Comparison of ENCODE assay signal across 26 mouse cellular contexts in the genomic region with DNA sequence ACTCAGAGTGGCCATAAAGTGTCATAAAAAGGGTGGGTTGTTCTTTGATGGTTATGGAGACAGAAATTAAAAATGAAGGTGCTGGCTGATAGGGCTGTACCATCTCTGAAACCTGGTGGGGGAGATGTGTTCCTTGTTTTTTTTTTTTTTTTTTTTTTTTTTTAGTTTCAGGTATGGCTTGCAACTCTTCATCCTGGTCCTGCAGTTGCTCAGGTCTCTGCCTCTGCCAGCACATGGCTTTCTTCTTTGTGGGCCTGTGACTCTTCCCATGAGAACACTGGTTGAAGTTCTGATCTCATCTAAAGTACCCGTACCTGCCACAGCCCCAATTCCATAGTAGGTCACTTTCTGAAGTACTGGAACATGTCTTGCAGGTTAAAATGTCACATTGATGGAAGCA. TPM values are rescaled to one million over a fixed set of nuclear protein-coding genes. Genes with fewer than 3 reads are reported as not detected.
"Had no signal": no experiment of that assay in that cellular context is flagged by ENCODE, and none has a peak within 500 bp of the region (broad histone marks: within the 10 kb centered on the region; RNA-seq: fewer than 3 reads in every experiment).

No protein-coding gene starts in this region.

- H3K4me1 ChIP-seq: limb, embryonic 15.5 days; lung, embryonic 15.5 days; midbrain, embryonic 15.5 days had no signal

- H3K9ac ChIP-seq: limb, embryonic 12.5 days; limb, embryonic 15.5 days; liver, embryonic 12.5 days; liver, embryonic 15.5 days; lung, embryonic 15.5 days; midbrain, embryonic 12.5 days; midbrain, embryonic 15.5 days; neural tube, embryonic 12.5 days; neural tube, embryonic 15.5 days had no signal

- H3K27me3 ChIP-seq: limb, embryonic 12.5 days; limb, embryonic 15.5 days; liver, embryonic 12.5 days; liver, embryonic 15.5 days; lung, embryonic 15.5 days; midbrain, embryonic 15.5 days; neural tube, embryonic 12.5 days had no signal

- DNase-seq: kidney, adult 9 months; kidney, postnatal 14 days; kidney, postnatal 4 days; left cerebral cortex, postnatal 4 days; lung, adult 18-20 months; lung, postnatal 10 days; lung, postnatal 36 days; right cerebral cortex, adult 18-20 months; right cerebral cortex, postnatal 14 days; right cerebral cortex, postnatal 4 days; spleen, adult 18-20 months; thymus, postnatal 36 days had no signal

- H3K27ac ChIP-seq: limb, embryonic 12.5 days; limb, embryonic 15.5 days; liver, embryonic 12.5 days; liver, embryonic 15.5 days; lung, embryonic 15.5 days; midbrain, embryonic 12.5 days; midbrain, embryonic 15.5 days; neural tube, embryonic 12.5 days; neural tube, embryonic 15.5 days had no signal

- ATAC-seq: liver, embryonic 12.5 days; midbrain, embryonic 15.5 days had no signal

- H3K36me3 ChIP-seq: limb, embryonic 12.5 days; limb, embryonic 15.5 days; liver, embryonic 12.5 days; liver, embryonic 15.5 days; lung, embryonic 15.5 days; midbrain, embryonic 12.5 days; midbrain, embryonic 15.5 days; neural tube, embryonic 12.5 days; neural tube, embryonic 15.5 days had no signal

- H3K4me3 ChIP-seq: limb, embryonic 12.5 days; limb, embryonic 15.5 days; liver, embryonic 12.5 days; liver, embryonic 15.5 days; lung, embryonic 15.5 days; midbrain, embryonic 12.5 days; midbrain, embryonic 15.5 days; neural tube, embryonic 12.5 days; neural tube, embryonic 15.5 days had no signal

- H3K9me3 ChIP-seq: limb, embryonic 12.5 days; limb, embryonic 15.5 days; liver, embryonic 12.5 days; liver, embryonic 15.5 days; lung, embryonic 15.5 days; midbrain, embryonic 12.5 days; midbrain, embryonic 15.5 days; neural tube, embryonic 12.5 days; neural tube, embryonic 15.5 days had no signal

RNA-seq across cellular contexts. Expression of a gene that starts 42.8 kb away (rescaled TPM):
- total RNA-seq: layer of hippocampus, adult 18-20 months; layer of hippocampus, postnatal 14 days; left cerebral cortex, adult 8-10 months; left cerebral cortex, postnatal 14 days; left cerebral cortex, postnatal 4 days had no signal
- polyA plus RNA-seq: kidney, embryonic 16.5 days; liver, embryonic 12.5 days; neural tube, embryonic 15.5 days had no signal
